Mouse (Mus musculus) mouse trophoblast stem cell (cell line): ENCODE results near the gene Rps15.

ENCODE experiments used
- in situ Hi-C, 2 experiments: fragments of 300-500 bp; cut with MseI, MboI; formaldehyde crosslinking; loops; 2 replicates in 1 of 2; 3 replicates in 1 of 2; pipeline ENCODE4 v1.15.1; 2025

The Rps15 gene

GRCm38 (mm10) chr10:80341491-80342304 is 49.4 kb downstream of the Rps15 start:
- in situ Hi-C loops = no loop called here

DNA sequence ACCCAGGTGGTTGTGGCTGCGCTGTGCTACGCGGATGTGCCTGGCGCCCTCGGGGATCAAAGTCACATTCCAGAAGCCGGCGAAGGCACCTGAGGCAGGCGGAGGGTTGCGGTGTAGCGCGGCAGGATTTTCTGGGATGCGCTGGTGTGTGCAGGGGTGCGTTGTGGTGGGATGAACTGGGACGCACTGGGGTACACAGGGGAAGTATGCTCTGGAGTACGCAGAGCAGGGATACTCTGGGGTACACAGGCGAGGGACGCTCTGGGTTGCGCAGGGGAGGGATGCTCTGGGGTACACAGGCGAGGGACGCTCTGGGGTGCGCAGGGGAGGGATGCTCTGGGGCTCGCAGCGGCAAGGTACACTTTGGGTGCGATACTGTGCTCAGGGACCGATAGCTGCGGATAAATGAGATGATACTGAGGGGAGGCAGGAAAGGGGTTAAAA is 50.1 kb downstream of the Rps15 start:
- in situ Hi-C loops = no loop called here

DNA sequence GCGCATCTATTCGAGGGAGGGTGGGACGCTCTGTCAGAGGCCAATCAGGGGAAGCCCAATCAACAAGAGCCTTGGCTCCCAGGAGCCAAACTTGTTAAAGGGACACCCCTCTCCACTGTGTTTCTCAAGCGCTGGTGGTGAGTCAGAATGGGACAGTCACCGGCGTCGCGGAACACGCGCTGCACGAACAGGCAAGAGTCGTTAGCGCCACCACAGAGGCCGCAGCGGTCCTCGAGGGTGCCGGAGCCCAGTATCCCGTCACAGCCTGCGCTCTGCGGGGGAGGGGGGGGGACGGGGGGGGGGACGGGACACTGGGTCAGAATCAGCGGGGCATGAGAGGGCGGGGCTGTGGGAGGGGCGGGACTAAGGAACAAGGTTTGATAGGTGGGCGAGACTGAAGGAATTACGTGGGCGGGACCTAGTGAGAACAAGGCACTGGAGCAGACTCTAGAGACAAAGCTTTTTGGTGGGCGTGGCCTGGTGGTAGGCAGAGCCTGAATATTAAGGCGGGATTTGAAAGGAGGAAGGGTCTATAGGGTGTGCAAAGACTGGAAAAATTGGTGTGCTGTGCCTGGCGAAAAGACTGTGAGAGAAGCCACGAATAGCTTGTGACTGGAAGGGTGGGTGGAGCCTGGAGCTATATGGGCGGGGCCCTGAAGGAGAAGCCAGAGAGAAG is 50.6 kb downstream of the Rps15 start:
- in situ Hi-C loops = no loop called here

- in situ Hi-C loops = no loop called here
Observed at GRCm38 (mm10) chr10:80343425-80343895, 51.2 kb downstream of the Rps15 start.
